Mouse (Mus musculus): ENCODE measurements around the gene Adgrl1. TPM values are rescaled to one million over a fixed set of nuclear protein-coding genes. Genes with fewer than 3 reads are reported as not detected.

Adgrl1 gene
- polyA plus RNA-seq, 1 experiment: 81.1 TPM

- Histone ChIP-seq H3K4me3 (replicated peaks; ENCODE audit: extremely low read depth, low read depth, low read length) (no peak overlapping the region), H3K4me1 (ENCODE audit: control insufficient read depth, insufficient read depth, low read length) (peaks cover 8% of the 10 kb centered on the region)
- WGBS: 4% methylated on average over 41 of the region's 41 CpGs
- no peak for DNase-seq
- no peak for TF ChIP-seq POLR2A (IDR thresholded peaks at IDR 0.05; ENCODE audit: borderline replicate concordance, extremely low read depth, low read depth, low read length)
These were observed 23.6 kb upstream of the Adgrl1 start for GRCm38 (mm10) chr8:83876080-83876837.

GRCm38 (mm10) chr8:83876838-83877223, 23.1 kb upstream of the Adgrl1 start:
- Histone ChIP-seq H3K4me1 (ENCODE audit: control insufficient read depth, insufficient read depth, low read length) (peaks cover 8% of the 10 kb centered on the region), H3K4me3 (replicated peaks; ENCODE audit: extremely low read depth, low read depth, low read length) (no peak overlapping the region)
- peak; percentile 46 for DNase-seq
- peak; percentile 56 for TF ChIP-seq CTCF (IDR thresholded peaks at IDR 0.05; ENCODE audit: insufficient read depth, low read length)
- no peak for TF ChIP-seq POLR2A (IDR thresholded peaks at IDR 0.05; ENCODE audit: borderline replicate concordance, extremely low read depth, low read depth, low read length)
- WGBS: 17% methylated on average over 10 of the region's 10 CpGs

GRCm38 (mm10) chr8:83888409-83888808, 11.5 kb upstream of the Adgrl1 start:
- DNase-seq: no peak
- no peak overlapping the region for H3K4me3 ChIP-seq (replicated peaks; ENCODE audit: extremely low read depth, low read depth, low read length)
- H3K4me1 ChIP-seq (ENCODE audit: control insufficient read depth, insufficient read depth, low read length): no peaks in the 10 kb centered on the region
- 73% methylated on average over 2 of the region's 2 CpGs for WGBS
- TF ChIP-seq POLR2A (IDR thresholded peaks at IDR 0.05; ENCODE audit: borderline replicate concordance, extremely low read depth, low read depth, low read length): no peak

GRCm38 (mm10) chr8:83892061-83892460, 7.8 kb upstream of the Adgrl1 start:
- DNase-seq: no peak
- WGBS: 35% methylated on average over 4 of the region's 4 CpGs
- Histone ChIP-seq H3K4me1 (ENCODE audit: control insufficient read depth, insufficient read depth, low read length) (no peaks in the 10 kb centered on the region; the same call in 1 of the 2 replicates), H3K4me3 (replicated peaks; ENCODE audit: extremely low read depth, low read depth, low read length) (no peak overlapping the region)
- TF ChIP-seq CTCF (IDR thresholded peaks at IDR 0.05; ENCODE audit: insufficient read depth, low read length) (0 out of 2 replicates have a peak, but pooled peaks have one; percentile 1), POLR2A (IDR thresholded peaks at IDR 0.05; ENCODE audit: borderline replicate concordance, extremely low read depth, low read depth, low read length) (no peak)

- peak; percentile 84 for DNase-seq
These were observed 6.0 kb upstream of the Adgrl1 start for GRCm38 (mm10) chr8:83893915-83894314.

GRCm38 (mm10) chr8:83895894-83896293, 4.0 kb upstream of the Adgrl1 start:
- Histone ChIP-seq H3K4me1 (ENCODE audit: control insufficient read depth, insufficient read depth, low read length) (peaks cover 2% of the 10 kb centered on the region; the same call in 1 of the 2 replicates), H3K4me3 (replicated peaks; ENCODE audit: extremely low read depth, low read depth, low read length) (no peak overlapping the region)
- DNase-seq: peak; percentile 35
- 7% methylated on average over 5 of the region's 5 CpGs for WGBS
- TF ChIP-seq POLR2A (IDR thresholded peaks at IDR 0.05; ENCODE audit: borderline replicate concordance, extremely low read depth, low read depth, low read length) (no peak), CTCF (IDR thresholded peaks at IDR 0.05; ENCODE audit: insufficient read depth, low read length) (peak; percentile 92)

More at GRCm38 (mm10) chr8:83893915-83894314, 6.0 kb upstream of the Adgrl1 start:
- TF ChIP-seq CTCF (IDR thresholded peaks at IDR 0.05; ENCODE audit: insufficient read depth, low read length) (peak; percentile 87), POLR2A (IDR thresholded peaks at IDR 0.05; ENCODE audit: borderline replicate concordance, extremely low read depth, low read depth, low read length) (no peak)
- Histone ChIP-seq H3K4me1 (ENCODE audit: control insufficient read depth, insufficient read depth, low read length) (no peaks in the 10 kb centered on the region; the same call in 1 of the 2 replicates), H3K4me3 (replicated peaks; ENCODE audit: extremely low read depth, low read depth, low read length) (no peak overlapping the region)
- under 1% methylated on average over 5 of the region's 5 CpGs for WGBS

- H3K4me3 ChIP-seq (replicated peaks; ENCODE audit: extremely low read depth, low read depth, low read length): no peak overlapping the region
- no peak for DNase-seq
- peaks cover 2% of the 10 kb centered on the region; the same call in 1 of the 2 replicates for H3K4me1 ChIP-seq (ENCODE audit: control insufficient read depth, insufficient read depth, low read length)
- whole genome bisulfite sequencing: 89% methylated on average over 7 of the region's 7 CpGs
- TF ChIP-seq POLR2A (IDR thresholded peaks at IDR 0.05; ENCODE audit: borderline replicate concordance, extremely low read depth, low read depth, low read length) (no peak), CTCF (IDR thresholded peaks at IDR 0.05; ENCODE audit: insufficient read depth, low read length) (no peak)
These were observed 3.4 kb upstream of the Adgrl1 start for GRCm38 (mm10) chr8:83896461-83896860.

GRCm38 (mm10) chr8:83897211-83897610, 2.7 kb upstream of the Adgrl1 start:
- H3K4me3 ChIP-seq (replicated peaks; ENCODE audit: extremely low read depth, low read depth, low read length): no peak overlapping the region
- H3K4me1 ChIP-seq (ENCODE audit: control insufficient read depth, insufficient read depth, low read length): peaks cover 2% of the 10 kb centered on the region; the same call in 1 of the 2 replicates
- peak; percentile 35 for DNase-seq
- 10% methylated on average over 26 of the region's 26 CpGs for WGBS
- TF ChIP-seq POLR2A (IDR thresholded peaks at IDR 0.05; ENCODE audit: borderline replicate concordance, extremely low read depth, low read depth, low read length) (no peak), CTCF (IDR thresholded peaks at IDR 0.05; ENCODE audit: insufficient read depth, low read length) (peak; percentile 31; the same call in 1 of the 2 replicates)

- TF ChIP-seq POLR2A (IDR thresholded peaks at IDR 0.05; ENCODE audit: borderline replicate concordance, extremely low read depth, low read depth, low read length): no peak
- TF ChIP-seq CTCF (IDR thresholded peaks at IDR 0.05; ENCODE audit: insufficient read depth, low read length): no peak
- 14% methylated on average over 10 of the region's 10 CpGs for WGBS
- no peak for DNase-seq
- Histone ChIP-seq H3K4me3 (replicated peaks; ENCODE audit: extremely low read depth, low read depth, low read length) (no peak overlapping the region), H3K4me1 (ENCODE audit: control insufficient read depth, insufficient read depth, low read length) (peaks cover 2% of the 10 kb centered on the region; the same call in 1 of the 2 replicates)
These were observed 1.4 kb upstream of the Adgrl1 start for GRCm38 (mm10) chr8:83898456-83898855.

GRCm38 (mm10) chr8:83898985-83899362, 931 bp upstream of the Adgrl1 start:
- DNase-seq: no peak

More at GRCm38 (mm10) chr8:83898985-83899362, 931 bp upstream of the Adgrl1 start:
- WGBS: under 1% methylated on average over 13 of the region's 13 CpGs
- H3K4me3 ChIP-seq (replicated peaks; ENCODE audit: extremely low read depth, low read depth, low read length): peak overlapping the region; percentile 74
- H3K4me1 ChIP-seq (ENCODE audit: control insufficient read depth, insufficient read depth, low read length): peaks cover 2% of the 10 kb centered on the region; the same call in 1 of the 2 replicates
- TF ChIP-seq POLR2A (IDR thresholded peaks at IDR 0.05; ENCODE audit: borderline replicate concordance, extremely low read depth, low read depth, low read length) (no peak), CTCF (IDR thresholded peaks at IDR 0.05; ENCODE audit: insufficient read depth, low read length) (no peak)
